Mouse (Mus musculus): ENCODE results near the gene Ntrk2. TPM values are rescaled to one million over a fixed set of nuclear protein-coding genes. Genes with fewer than 3 reads are reported as not detected.

Gene Ntrk2
- total RNA-seq, 1 experiment from 2014 or later, result 0.12 TPM

DNA sequence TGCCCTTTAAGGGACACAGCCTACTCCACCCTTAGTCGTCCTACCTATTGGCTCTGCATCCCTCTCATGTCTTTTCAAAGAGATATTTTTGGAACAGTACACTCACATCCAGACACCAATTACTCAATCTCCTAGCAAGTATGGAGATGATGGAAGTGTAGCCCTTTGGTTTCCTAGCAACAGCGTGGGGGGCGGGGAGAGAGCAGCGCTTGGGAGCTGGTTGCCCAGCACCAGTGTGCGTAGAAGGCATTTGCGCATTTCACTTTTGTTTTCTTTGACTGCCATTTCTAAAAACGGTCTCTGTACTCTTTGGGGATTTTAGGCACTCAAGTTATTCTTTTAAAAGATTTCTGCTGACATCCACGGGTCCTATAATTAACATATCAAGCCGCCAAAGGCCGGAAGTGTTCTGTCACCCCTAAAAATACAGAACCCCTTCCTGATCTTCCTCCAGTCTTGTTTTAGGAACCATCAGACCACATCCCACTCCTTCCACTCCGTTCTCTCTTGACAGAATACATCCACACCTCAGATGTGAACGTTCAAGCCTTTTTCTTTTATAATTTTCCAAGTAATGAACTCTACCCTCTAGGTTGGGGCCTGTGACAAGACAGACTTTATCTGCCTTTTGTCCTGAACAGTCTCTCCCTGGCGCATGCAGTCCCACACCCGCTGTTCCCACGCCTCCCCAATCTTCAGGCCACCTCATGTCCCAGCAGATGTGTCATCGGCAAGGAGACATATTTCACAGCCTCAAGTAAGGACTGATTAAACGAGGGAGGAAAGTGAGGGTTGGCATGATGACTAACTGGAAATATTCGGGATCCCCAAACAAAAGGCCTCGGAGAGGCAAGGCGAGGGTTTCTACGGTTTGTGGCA lies 339.5 kb downstream of the Ntrk2 start:
- no peak for ATAC-seq (ENCODE audit: extremely low read depth, insufficient number of reproducible peaks, low FRiP score, poor library complexity, severe bottlenecking)

DNA sequence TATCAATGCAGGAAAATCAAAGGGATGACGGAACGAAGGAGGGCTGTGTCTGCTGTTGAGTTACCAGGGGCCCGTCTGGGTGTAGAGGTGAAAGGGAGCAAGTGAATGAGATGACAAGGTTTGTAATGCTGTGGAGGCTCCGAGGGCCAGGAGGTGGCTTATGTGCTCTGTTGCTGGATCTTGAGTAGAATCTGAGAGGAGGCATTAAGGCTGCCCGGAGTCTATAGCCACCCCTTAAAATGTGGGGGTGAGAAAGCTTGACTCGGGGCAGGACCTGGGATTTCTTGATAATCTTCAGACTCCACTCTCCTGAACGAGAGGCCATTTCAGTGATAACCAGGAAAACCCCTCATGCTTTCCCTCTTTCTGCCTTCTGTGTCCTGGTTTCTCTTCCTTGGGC lies 340.2 kb downstream of the Ntrk2 start:
- ATAC-seq (ENCODE audit: extremely low read depth, insufficient number of reproducible peaks, low FRiP score, poor library complexity, severe bottlenecking), result no peak

DNA sequence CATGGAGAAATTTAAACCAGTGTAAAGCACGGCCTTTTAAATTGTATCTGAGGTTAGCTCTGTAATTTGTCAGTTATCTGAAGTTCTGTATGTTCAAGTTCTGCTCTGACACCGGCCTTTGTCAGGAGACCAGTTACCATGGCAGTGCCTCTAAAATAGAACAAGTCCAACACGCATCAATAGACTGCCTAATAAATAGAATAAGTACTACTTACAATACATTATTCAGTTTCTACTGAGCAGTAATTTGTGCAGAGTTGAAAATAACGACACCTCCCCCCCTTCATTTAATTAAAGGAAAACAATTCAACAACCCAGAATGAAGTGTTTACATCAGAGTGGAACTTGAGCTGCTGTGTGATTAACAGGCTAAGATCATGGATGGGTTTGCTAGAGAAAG lies 341.6 kb downstream of the Ntrk2 start:
- no peak for ATAC-seq (ENCODE audit: extremely low read depth, insufficient number of reproducible peaks, low FRiP score, poor library complexity, severe bottlenecking)

DNA sequence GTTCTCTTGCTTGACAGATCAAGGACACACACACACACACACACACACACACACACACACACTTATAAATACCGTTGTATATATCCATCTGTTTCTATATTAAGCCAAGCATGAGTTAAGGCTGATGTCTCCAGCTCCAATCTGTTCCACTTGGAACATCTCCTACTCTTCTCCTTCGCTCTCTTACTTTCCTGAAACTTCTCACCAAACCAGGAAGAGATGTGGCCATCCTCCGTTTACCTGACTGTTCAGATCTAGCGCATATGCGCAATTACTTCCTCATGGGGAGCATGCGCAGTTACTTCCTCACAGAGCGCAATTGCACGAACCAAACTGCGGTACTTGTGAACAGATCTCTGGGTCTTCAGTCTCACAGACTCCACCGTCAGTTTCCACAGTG lies 342.4 kb downstream of the Ntrk2 start:
- ATAC-seq (ENCODE audit: extremely low read depth, insufficient number of reproducible peaks, low FRiP score, poor library complexity, severe bottlenecking), result no peak

DNA sequence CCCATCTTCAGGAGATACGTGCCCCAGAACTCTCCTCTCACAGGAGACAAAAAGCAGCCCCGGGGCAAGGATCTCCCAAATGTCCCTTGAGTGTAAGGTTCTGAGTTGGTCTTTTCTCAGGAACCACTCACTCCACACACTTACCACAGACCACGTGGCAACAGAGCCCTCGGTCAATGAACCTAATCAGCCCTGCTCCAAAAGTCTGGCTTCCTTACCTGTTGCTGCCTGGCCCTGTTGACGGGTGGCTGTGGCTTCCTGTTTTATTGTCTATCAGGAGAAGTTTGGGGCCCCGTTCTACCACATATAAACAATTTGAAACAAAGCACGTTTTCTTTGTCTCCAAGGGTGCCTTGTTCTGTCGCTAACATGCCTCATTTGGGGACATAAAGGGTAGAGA lies 357.6 kb downstream of the Ntrk2 start:
- ATAC-seq (ENCODE audit: extremely low read depth, insufficient number of reproducible peaks, low FRiP score, poor library complexity, severe bottlenecking), result no peak

DNA sequence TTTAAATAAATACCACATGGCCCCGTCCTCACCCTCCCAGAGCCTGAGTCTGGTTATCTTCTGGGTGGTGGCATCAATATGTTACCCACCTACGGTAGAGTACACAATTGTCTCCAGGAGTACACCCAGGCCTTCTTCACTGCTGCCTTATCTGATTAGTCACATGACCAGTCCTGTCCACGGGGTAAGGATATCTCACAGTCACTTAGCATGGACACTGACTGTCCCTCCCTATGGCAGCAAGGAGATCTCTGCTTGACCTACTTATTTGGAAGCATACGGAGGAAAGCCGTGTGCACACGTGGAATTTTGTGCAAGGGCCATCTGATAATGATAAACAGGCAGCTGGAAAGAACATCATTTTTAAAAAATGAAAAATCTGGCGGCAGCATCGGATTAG lies 367.5 kb downstream of the Ntrk2 start:
- no peak for ATAC-seq (ENCODE audit: extremely low read depth, insufficient number of reproducible peaks, low FRiP score, poor library complexity, severe bottlenecking)

DNA sequence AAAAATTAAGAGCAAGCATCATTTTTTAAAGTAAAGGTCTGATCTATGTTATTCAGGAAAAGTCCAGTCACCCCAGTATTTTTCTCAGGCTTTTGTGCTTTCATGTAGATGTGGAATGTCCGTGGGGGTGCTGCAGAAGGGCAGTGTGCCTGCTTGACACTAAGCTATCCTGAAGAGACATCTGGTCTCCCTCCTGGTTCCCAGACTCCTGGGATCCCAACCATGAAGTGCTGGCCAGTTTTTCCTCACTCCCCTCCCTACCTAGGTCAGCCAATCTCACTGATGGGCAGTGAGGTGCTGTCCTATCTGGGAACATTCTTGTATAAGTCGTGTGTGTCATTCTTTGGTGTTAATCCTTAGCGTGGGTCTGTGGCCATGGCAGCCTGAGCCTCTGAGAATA lies 369.7 kb downstream of the Ntrk2 start:
- ATAC-seq (ENCODE audit: extremely low read depth, insufficient number of reproducible peaks, low FRiP score, poor library complexity, severe bottlenecking), result no peak

DNA sequence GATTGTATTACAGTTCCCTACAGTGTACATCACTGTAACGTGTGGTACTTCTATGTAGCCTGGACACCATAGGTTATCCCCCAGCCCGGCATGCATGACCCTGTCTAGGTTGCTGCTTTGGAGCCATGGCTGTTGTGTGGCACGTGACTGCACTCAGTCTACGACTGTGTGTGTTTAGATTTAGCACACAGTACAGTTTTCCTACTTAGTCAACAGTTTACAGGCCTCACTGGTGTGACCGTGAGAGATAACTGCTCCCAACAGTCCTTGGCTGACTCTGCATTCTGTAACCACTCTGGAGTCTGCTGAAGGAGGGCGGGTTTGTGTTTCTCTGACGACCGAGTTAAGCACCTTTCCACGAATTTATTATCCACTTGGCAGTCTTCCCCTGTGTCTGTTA lies 370.1 kb downstream of the Ntrk2 start:
- no peak for ATAC-seq (ENCODE audit: extremely low read depth, insufficient number of reproducible peaks, low FRiP score, poor library complexity, severe bottlenecking)

DNA sequence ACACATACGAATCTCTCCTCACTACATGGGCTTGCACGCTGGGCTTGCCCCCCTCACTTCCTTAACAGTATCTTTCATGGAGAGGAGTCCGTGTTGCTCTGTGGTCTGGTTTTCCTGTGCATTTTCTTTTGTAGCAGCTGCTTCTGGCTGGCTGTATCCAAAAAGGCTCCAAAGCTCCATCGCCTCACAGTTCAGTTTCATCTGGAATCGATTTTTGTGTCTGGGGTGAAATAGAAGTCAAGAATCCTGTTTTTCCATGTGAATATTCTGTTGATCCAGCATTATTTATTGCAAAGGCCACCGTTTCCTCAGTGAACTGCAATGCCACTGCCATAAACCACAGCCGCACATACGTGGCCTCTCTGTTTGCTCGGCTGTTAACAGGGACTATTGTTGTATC lies 370.6 kb downstream of the Ntrk2 start:
- ATAC-seq (ENCODE audit: extremely low read depth, insufficient number of reproducible peaks, low FRiP score, poor library complexity, severe bottlenecking), result no peak

DNA sequence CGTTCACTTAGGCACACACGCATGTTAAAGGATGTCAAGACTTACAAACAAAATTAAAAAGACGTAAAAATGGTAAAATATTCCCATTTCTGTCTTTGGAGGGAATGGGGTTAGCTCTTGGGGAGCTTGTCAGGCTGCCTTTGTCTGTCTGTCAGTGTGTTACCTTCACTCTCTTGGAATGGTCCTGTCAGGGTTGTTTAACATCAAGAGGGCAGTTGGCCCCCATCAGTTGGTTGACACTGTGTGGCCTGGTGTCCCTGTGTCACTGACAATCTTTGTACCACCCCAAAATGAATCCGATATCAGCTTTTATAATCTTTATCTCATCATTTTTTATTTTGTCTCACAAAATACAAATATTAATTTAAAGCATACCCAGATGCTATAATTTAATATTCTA lies 373.6 kb downstream of the Ntrk2 start:
- ATAC-seq (ENCODE audit: extremely low read depth, insufficient number of reproducible peaks, low FRiP score, poor library complexity, severe bottlenecking), result no peak

DNA sequence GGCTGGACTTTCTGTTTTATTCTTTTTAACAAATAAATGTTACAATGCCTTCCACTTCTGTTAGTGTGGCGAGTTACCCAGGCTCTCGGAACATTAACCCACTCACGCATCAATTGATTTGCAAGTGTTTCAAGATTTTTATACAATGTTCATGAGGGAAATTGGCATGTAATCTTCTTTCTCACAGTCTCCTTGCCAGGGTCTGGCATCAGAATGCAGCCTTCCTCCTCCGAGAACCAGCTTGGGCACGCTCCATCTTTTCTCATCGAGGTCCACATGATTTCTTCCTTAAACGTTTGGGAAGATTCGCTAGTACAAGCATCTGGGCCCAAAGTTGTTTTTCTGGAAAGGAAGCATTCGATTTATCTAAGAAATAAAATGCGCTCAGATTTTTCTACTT lies 374.4 kb downstream of the Ntrk2 start:
- no peak for ATAC-seq (ENCODE audit: extremely low read depth, insufficient number of reproducible peaks, low FRiP score, poor library complexity, severe bottlenecking)

DNA sequence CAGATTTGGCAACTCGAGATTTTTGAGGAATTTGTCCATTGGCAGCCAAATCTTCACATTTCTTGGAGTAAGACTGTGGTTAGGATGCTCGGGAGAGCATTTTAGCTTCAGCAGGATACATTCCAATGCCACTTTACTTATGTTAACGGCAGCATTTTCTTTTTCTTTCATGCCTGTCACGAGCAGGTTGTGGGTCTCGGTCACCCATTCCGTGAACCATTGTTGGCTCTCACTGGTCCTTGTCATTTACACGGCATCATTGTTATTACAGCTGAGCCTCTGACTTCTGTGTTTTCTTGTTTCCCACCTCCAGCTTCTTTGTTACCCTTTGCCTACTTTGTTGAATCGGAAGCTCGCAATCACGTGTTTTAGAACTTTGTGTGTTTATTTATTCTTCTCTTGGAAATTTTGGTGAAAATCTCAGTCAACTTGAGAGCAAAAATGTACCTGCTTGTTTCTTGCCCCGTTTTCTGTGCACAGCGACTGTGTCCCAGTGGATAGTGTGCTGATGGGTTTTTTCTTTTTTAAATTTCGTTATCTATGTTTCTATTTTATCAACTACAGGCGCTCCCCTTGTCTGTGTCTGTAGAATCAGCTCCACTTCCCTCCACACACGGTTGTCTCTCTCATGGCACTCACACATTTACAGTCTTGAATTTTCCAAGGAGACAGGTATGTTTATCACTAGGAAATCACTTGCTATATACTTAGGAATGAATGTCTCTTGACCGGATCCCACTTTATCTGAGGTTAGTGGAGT lies 375.0 kb downstream of the Ntrk2 start:
- no peak for ATAC-seq (ENCODE audit: extremely low read depth, insufficient number of reproducible peaks, low FRiP score, poor library complexity, severe bottlenecking)

DNA sequence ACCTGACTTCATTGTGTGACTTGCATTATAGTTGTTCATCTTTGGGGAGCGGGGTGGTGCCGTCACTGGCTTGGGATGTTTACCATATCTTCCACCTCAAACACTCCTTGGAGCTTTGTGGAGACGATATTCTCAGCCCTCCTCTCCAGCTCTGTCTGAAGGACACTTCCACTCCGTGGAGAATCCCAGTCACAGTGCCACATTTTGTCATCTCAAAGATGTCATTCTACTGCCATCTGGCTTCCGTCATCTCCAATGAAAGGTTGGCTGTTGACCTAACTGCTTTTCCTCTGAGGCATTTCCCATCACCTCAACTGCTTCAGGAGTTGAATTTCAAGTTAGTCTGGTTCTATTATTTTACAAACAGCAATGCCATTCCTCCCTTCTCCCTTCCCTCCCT lies 376.3 kb downstream of the Ntrk2 start:
- no peak for ATAC-seq (ENCODE audit: extremely low read depth, insufficient number of reproducible peaks, low FRiP score, poor library complexity, severe bottlenecking)

Other genes with a start within 250 kb of the Ntrk2 start
- 1.4 and 3.6 TPM in 2 replicates for gene Slc28a3, start 195.7 kb upstream of the Ntrk2 start, total RNA-seq (2017)

All from neutrophil, adult 5-6 weeks (primary cell).